Mouse (Mus musculus) testis, adult 2 months (tissue): ENCODE measurements around the gene Krtap19-4.

Experiments used
- CTCF ChIP-seq: fragments of 200-500 bp; IDR thresholded peaks from 2 replicates; pipeline ENCODE4 v1.5.1; 2012; ENCODE audit warnings: low read depth, mild to moderate bottlenecking, inconsistent platforms, low read length, moderate library complexity; ENCODE audit not compliant: control insufficient read depth, insufficient read depth, insufficient replicate concordance
- POLR2A ChIP-seq: fragments of 200-500 bp; IDR thresholded peaks from 2 replicates; pipeline ENCODE4 v1.6.1; 2012; ENCODE audit warnings: low read depth, mild to moderate bottlenecking, inconsistent platforms, low read length, moderate library complexity; ENCODE audit not compliant: control insufficient read depth

DNA sequence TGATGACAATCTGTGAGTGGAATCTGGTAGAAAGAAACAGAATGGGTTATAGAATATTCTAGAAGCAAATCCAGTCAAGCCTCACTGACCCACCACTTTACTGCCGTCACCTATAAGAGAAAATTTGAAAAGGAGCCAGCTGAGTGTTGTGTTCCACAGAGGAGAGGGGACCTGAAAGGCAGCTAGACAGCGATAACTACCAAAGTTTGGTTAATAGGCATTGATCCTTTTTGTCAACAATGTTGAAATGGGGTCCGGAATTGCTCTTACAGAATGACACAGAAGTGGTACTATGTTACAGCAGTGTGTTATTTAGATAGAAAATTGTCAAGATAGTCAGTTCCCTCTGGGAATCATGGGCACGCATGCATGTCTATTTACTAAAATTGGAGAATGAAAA, 36.3 kb downstream of the Krtap19-4 start:
- no peak for TF ChIP-seq CTCF
- no peak for TF ChIP-seq POLR2A
